Mouse (Mus musculus) forebrain, embryonic 15.5 days (tissue): ENCODE data around the gene Mok. TPM values are rescaled to one million over a fixed set of nuclear protein-coding genes. Genes with fewer than 3 reads are reported as not detected.

Experiments used
- ATAC-seq: fragments of 200-750 bp; cut with Nextera tagmentation; replicated peaks from 2 replicates; pipeline ENCODE4 v1.8.0; 2017; ENCODE audit warnings: mild to moderate bottlenecking, moderate TSS enrichment, moderate library complexity
- H3K27ac ChIP-seq: fragments of 300-500 bp; sonication (generic); replicated peaks from 2 replicates; pipeline ENCODE4 v1.5.1; 2015; ENCODE audit warnings: mild to moderate bottlenecking, inconsistent platforms
- H3K27me3 ChIP-seq: fragments of 300-500 bp; sonication (generic); 2 replicates; pipeline ENCODE4 v1.6.1; 2015; ENCODE audit warnings: inconsistent platforms
- H3K36me3 ChIP-seq: fragments of 300-500 bp; sonication (generic); 2 replicates; pipeline ENCODE4 v1.6.1; 2015; ENCODE audit warnings: mild to moderate bottlenecking, inconsistent platforms
- H3K4me1 ChIP-seq: fragments of 300-500 bp; sonication (generic); 2 replicates; pipeline ENCODE4 v1.6.1; 2015; ENCODE audit warnings: inconsistent platforms
- H3K4me2 ChIP-seq: fragments of 300-500 bp; sonication (generic); replicated peaks from 2 replicates; pipeline ENCODE4 v1.6.1; 2015; ENCODE audit warnings: mild to moderate bottlenecking, inconsistent platforms
- H3K4me3 ChIP-seq: fragments of 300-500 bp; sonication (generic); 2 replicates; pipeline ENCODE4 v1.5.1; 2015; ENCODE audit warnings: mild to moderate bottlenecking, inconsistent platforms
- H3K9ac ChIP-seq: fragments of 300-500 bp; sonication (generic); replicated peaks from 2 replicates; pipeline ENCODE4 v1.6.1; 2015; ENCODE audit warnings: mild to moderate bottlenecking, inconsistent platforms
- H3K9me3 ChIP-seq: fragments of 300-500 bp; sonication (generic); 2 replicates; pipeline ENCODE4 v1.6.1; 2016; ENCODE audit warnings: inconsistent platforms
- WGBS: fragments of 180-500 bp; shearing (Covaris S2); methylation state at CpG from one replicate; pipeline ENCODE4 v1.1.7; 2015; ENCODE audit warnings: mixed read lengths; 5-methylcytosine and 5-hydroxymethylcytosine counted together
- polyA plus RNA-seq: library from polyadenylated mRNA; unstranded; fragments of >200 nt; fragmentation: Nextera tagmentation; extraction: Ambion mirVana; gene quantifications from 2 replicates; pipeline ENCODE4 v1.2.1, GENCODE M21; 2015

Gene Mok
- polyA plus RNA-seq, 1 experiment from 2014 or later, result 13.8 TPM

GRCm38 (mm10) chr12:110801876-110802464 lies 38.8 kb downstream of the Mok start:
- H3K4me3 ChIP-seq, result no peak overlapping the region
- 85% methylated on average over 10 of the region's 10 CpGs for WGBS
- H3K27me3 ChIP-seq, result no peaks in the 10 kb centered on the region
- peaks cover 8% of the 10 kb centered on the region for H3K4me1 ChIP-seq
- no peak overlapping the region for H3K4me2 ChIP-seq
- H3K9ac ChIP-seq, result no peak overlapping the region
- no peak overlapping the region for H3K27ac ChIP-seq
- no peaks in the 10 kb centered on the region for H3K9me3 ChIP-seq
- H3K36me3 ChIP-seq, result no peaks in the 10 kb centered on the region
- ATAC-seq, result no peak

DNA sequence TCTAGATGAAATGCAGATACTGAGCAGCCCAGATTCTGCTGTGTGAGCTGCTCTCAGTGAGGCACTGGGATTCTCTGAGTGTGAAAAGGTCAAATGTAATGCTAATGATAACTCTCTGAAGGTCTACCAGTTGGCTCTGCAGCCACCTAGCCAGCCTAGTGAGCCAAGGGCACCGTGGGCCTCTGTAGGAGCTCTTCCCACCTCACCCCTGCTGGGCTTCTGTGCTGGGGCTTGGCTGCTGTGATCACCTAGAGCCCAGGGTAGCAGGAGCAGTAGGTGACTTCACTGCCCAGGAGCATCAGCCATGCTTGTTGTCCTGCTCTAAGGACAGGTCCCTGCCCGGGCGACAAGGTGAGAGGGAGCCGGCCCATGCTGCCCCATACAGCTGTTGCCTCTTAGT lies 41.5 kb downstream of the Mok start:
- ATAC-seq, result no peak
- no peak overlapping the region for H3K4me2 ChIP-seq
- no peaks in the 10 kb centered on the region for H3K9me3 ChIP-seq
- no peaks in the 10 kb centered on the region for H3K36me3 ChIP-seq
- no peaks in the 10 kb centered on the region for H3K27me3 ChIP-seq
- H3K27ac ChIP-seq, result no peak overlapping the region
- WGBS, result 94% methylated on average over 4 of the region's 4 CpGs
- H3K4me3 ChIP-seq, result no peak overlapping the region
- peaks cover 5% of the 10 kb centered on the region for H3K4me1 ChIP-seq
- H3K9ac ChIP-seq, result no peak overlapping the region

DNA sequence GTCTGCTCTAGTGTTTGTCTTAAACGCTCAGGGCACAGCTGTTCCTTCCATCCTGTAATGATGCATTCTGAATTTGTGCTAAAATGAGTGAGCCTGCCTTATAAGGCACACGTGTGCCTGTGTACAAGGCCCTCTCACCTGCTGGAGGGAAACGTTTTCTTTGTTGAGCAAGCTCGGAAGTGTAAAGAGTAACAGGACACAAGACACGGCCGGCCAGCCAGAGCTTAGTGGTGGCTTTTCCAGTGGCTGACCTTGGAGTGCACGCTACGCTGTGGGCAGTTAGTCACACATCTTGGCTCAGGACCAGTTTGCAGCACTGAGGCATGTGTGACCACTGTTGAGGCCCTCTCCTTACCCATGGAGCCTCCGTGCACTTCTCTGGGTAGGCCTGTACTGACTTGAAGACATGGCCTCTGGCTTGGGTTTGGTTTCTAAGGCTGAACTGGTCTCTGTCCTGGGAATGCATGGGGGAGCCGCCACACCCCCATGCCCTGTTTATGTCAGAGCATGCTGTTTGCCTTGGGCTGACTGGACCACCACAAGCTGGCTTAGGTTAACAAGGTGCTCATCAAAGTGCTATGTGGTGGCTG lies 42.8 kb downstream of the Mok start:
- H3K27ac ChIP-seq, result no peak overlapping the region

GRCm38 (mm10) chr12:110797202-110797601 lies 43.5 kb downstream of the Mok start:
- no peak overlapping the region for H3K27ac ChIP-seq
- WGBS, result 89% methylated on average over 6 of the region's 6 CpGs
- no peak overlapping the region for H3K9ac ChIP-seq
- no peaks in the 10 kb centered on the region for H3K27me3 ChIP-seq
- no peaks in the 10 kb centered on the region for H3K4me1 ChIP-seq
- no peaks in the 10 kb centered on the region for H3K9me3 ChIP-seq
- no peak overlapping the region for H3K4me3 ChIP-seq
- no peaks in the 10 kb centered on the region for H3K36me3 ChIP-seq
- ATAC-seq, result no peak
- H3K4me2 ChIP-seq, result no peak overlapping the region

More for the DNA sequence above, 42.8 kb downstream of the Mok start:
- no peaks in the 10 kb centered on the region for H3K36me3 ChIP-seq
- no peak overlapping the region for H3K9ac ChIP-seq
- 93% methylated on average over 10 of the region's 10 CpGs for WGBS
- H3K27me3 ChIP-seq, result no peaks in the 10 kb centered on the region
- no peak overlapping the region for H3K4me2 ChIP-seq
- H3K4me3 ChIP-seq, result no peak overlapping the region
- ATAC-seq, result no peak
- H3K9me3 ChIP-seq, result no peaks in the 10 kb centered on the region
- H3K4me1 ChIP-seq, result no peaks in the 10 kb centered on the region

DNA sequence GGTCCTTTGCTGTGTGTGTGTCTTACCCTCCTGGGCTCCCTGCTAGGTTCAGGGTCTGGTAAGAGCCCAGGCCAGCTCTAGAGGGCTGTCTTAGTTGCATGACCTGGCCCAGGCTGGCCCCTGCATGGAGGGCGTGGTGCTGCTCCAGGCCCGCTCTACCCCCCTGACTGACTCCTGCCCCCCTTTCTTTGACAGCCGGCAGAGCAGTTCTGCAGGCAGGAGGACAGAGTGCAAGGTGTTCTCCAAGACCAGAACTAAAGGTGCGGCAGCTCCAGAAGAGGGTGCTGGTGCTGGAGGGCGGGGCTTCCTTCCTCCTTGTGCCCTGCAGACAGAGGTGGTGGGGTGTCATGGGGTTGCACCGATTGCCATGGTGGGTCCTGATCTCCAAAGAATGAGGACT lies 44.0 kb downstream of the Mok start:
- no peaks in the 10 kb centered on the region for H3K4me1 ChIP-seq
- ATAC-seq, result no peak
- H3K9me3 ChIP-seq, result no peaks in the 10 kb centered on the region
- no peaks in the 10 kb centered on the region for H3K27me3 ChIP-seq
- H3K27ac ChIP-seq, result no peak overlapping the region
- H3K9ac ChIP-seq, result no peak overlapping the region
- 89% methylated on average over 6 of the region's 6 CpGs for WGBS
- no peaks in the 10 kb centered on the region for H3K36me3 ChIP-seq
- no peak overlapping the region for H3K4me2 ChIP-seq
- H3K4me3 ChIP-seq, result no peak overlapping the region

GRCm38 (mm10) chr12:110795035-110795434 lies 45.7 kb downstream of the Mok start:
- WGBS, result 79% methylated on average over 6 of the region's 6 CpGs

GRCm38 (mm10) chr12:110791026-110791425 lies 49.7 kb downstream of the Mok start:
- H3K4me1 ChIP-seq, result no peaks in the 10 kb centered on the region
- WGBS, result 92% methylated on average over 8 of the region's 8 CpGs
- no peaks in the 10 kb centered on the region; the same call in 1 of the 2 replicates for H3K36me3 ChIP-seq
- no peak for ATAC-seq
- H3K4me3 ChIP-seq, result no peak overlapping the region
- H3K4me2 ChIP-seq, result no peak overlapping the region
- no peak overlapping the region for H3K9ac ChIP-seq
- H3K27ac ChIP-seq, result no peak overlapping the region
- no peaks in the 10 kb centered on the region for H3K9me3 ChIP-seq
- H3K27me3 ChIP-seq, result no peaks in the 10 kb centered on the region

More at GRCm38 (mm10) chr12:110795035-110795434, 45.7 kb downstream of the Mok start:
- Histone ChIP-seq H3K9ac (no peak overlapping the region), H3K4me1 (no peaks in the 10 kb centered on the region), H3K4me3 (no peak overlapping the region), H3K4me2 (no peak overlapping the region), H3K27ac (no peak overlapping the region), H3K36me3 (no peaks in the 10 kb centered on the region), H3K9me3 (no peaks in the 10 kb centered on the region), H3K27me3 (no peaks in the 10 kb centered on the region)
- no peak for ATAC-seq

- no peaks in the 10 kb centered on the region for H3K4me1 ChIP-seq
- 84% methylated on average over 4 of the region's 4 CpGs for WGBS
- H3K4me3 ChIP-seq, result no peak overlapping the region
- H3K27me3 ChIP-seq, result no peaks in the 10 kb centered on the region
- no peak for ATAC-seq
- no peak overlapping the region for H3K27ac ChIP-seq
- no peaks in the 10 kb centered on the region; the same call in 1 of the 2 replicates for H3K36me3 ChIP-seq
- H3K4me2 ChIP-seq, result no peak overlapping the region
- H3K9ac ChIP-seq, result no peak overlapping the region
- no peaks in the 10 kb centered on the region for H3K9me3 ChIP-seq
Measured at GRCm38 (mm10) chr12:110790580-110790979, 50.2 kb downstream of the Mok start.

DNA sequence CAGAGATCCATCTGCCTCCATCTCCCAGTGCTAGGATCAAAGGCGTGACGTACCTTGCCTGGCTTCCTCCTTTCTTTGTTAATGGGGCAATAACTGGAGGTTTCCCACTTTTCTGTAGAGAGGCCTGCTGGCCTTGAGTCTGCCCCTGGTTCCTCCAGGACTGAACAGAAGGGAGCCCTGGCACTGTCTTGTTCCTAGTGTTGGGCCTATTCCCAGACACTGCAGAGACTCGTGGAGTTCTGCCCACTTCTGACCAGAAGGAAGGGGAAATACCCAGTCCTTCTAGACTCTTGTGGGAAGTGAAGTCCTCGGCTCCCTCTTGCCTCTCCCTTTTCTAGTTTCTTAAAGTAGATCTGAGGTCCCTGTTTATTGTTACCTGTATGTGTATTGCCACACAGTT lies 54.5 kb downstream of the Mok start:
- no peaks in the 10 kb centered on the region for H3K27me3 ChIP-seq
- ATAC-seq, result no peak
- no peak overlapping the region for H3K4me2 ChIP-seq
- 90% methylated on average over 4 of the region's 4 CpGs for WGBS
- no peaks in the 10 kb centered on the region for H3K9me3 ChIP-seq
- no peak overlapping the region for H3K4me3 ChIP-seq
- H3K36me3 ChIP-seq, result peaks cover 6% of the 10 kb centered on the region; the same call in 1 of the 2 replicates
- H3K9ac ChIP-seq, result no peak overlapping the region
- H3K27ac ChIP-seq, result no peak overlapping the region
- no peaks in the 10 kb centered on the region for H3K4me1 ChIP-seq

GRCm38 (mm10) chr12:110784211-110784610 lies 56.5 kb downstream of the Mok start:
- Histone ChIP-seq H3K27ac (no peak overlapping the region), H3K4me1 (no peaks in the 10 kb centered on the region), H3K4me2 (no peak overlapping the region), H3K27me3 (no peaks in the 10 kb centered on the region), H3K36me3 (peaks cover 16% of the 10 kb centered on the region), H3K9me3 (no peaks in the 10 kb centered on the region), H3K4me3 (no peak overlapping the region), H3K9ac (no peak overlapping the region)
- no peak for ATAC-seq
- WGBS, result 89% methylated on average over 2 of the region's 2 CpGs

- Histone ChIP-seq H3K27ac (no peak overlapping the region), H3K4me3 (no peak overlapping the region), H3K4me1 (no peaks in the 10 kb centered on the region), H3K27me3 (no peaks in the 10 kb centered on the region), H3K36me3 (peaks cover 16% of the 10 kb centered on the region), H3K4me2 (no peak overlapping the region), H3K9me3 (no peaks in the 10 kb centered on the region), H3K9ac (no peak overlapping the region)
- WGBS, result 97% methylated on average over 1 of the region's 1 CpGs
- no peak for ATAC-seq
Measured at GRCm38 (mm10) chr12:110782278-110782677, 58.5 kb downstream of the Mok start.

GRCm38 (mm10) chr12:110781181-110781580 lies 59.6 kb downstream of the Mok start:
- no peak overlapping the region for H3K27ac ChIP-seq
- H3K4me3 ChIP-seq, result no peak overlapping the region
- H3K4me2 ChIP-seq, result no peak overlapping the region
- ATAC-seq, result no peak
- H3K4me1 ChIP-seq, result 0 out of 2 replicates have a peak, but pooled peaks cover under 1% of the 10 kb centered on the region
- no peak overlapping the region for H3K9ac ChIP-seq
- H3K27me3 ChIP-seq, result no peaks in the 10 kb centered on the region
- 69% methylated on average over 8 of the region's 8 CpGs for WGBS
- no peaks in the 10 kb centered on the region for H3K9me3 ChIP-seq
- peaks cover 16% of the 10 kb centered on the region for H3K36me3 ChIP-seq

DNA sequence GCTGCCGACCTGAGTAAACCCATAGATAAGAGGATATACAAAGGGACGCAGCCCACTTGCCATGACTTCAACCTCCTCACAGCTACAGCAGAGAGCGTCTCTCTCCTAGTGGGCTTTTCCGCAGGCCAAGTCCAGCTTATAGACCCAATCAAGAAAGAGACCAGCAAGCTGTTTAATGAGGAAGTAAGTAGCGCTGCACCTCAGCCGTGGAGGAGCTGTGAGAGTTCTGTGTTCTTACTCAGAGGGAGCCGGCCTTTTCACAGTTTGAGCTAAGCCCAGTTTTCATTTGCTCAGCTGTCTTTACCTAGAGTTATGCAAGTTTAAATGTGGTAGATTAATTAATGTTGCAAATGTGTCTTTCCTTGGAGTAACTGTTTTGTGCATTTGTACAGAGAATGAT lies 61.4 kb downstream of the Mok start:
- Histone ChIP-seq H3K27me3 (no peaks in the 10 kb centered on the region), H3K36me3 (peaks cover 16% of the 10 kb centered on the region), H3K4me1 (0 out of 2 replicates have a peak, but pooled peaks cover 2% of the 10 kb centered on the region), H3K9ac (no peak overlapping the region), H3K4me3 (no peak overlapping the region), H3K9me3 (no peaks in the 10 kb centered on the region), H3K27ac (no peak overlapping the region), H3K4me2 (no peak overlapping the region)
- 84% methylated on average over 7 of the region's 7 CpGs for WGBS
- ATAC-seq, result no peak
